Mouse (Mus musculus) CH12.LX (cell line): Measurements from ENCODE around the gene Wipf1.

Experiments
- CTCF ChIP-seq, 2 experiments: IDR thresholded peaks in 1 of 2; conservative IDR thresholded peaks in 1 of 2; 2 replicates each; pipeline ENCODE4 v1.5.1; 2011 to 2012; ENCODE audit warnings: low read depth in 2 of 2, low read length in 2 of 2, improper control_type of control experiment in 1 of 2, inconsistent platforms in 1 of 2, mild to moderate bottlenecking in 1 of 2, moderate library complexity in 1 of 2
- EP300 ChIP-seq: IDR thresholded peaks from 2 replicates; pipeline ENCODE4 v1.6.1; 2011; ENCODE audit warnings: low read length, improper control_type of control experiment
- HCFC1 ChIP-seq: IDR thresholded peaks from 2 replicates; pipeline ENCODE4 v1.6.1; 2012; ENCODE audit warnings: low read depth, mild to moderate bottlenecking, inconsistent platforms, low read length, improper control_type of control experiment
- MAFK ChIP-seq: IDR thresholded peaks from 2 replicates; pipeline ENCODE4 v1.6.1; 2011; ENCODE audit warnings: low read length, improper control_type of control experiment; ENCODE audit not compliant: insufficient replicate concordance
- SIN3A ChIP-seq: IDR thresholded peaks from 2 replicates; pipeline ENCODE4 v1.6.1; 2012; ENCODE audit warnings: low read length, improper control_type of control experiment, inconsistent platforms
- TBP ChIP-seq: conservative IDR thresholded peaks from 2 replicates; pipeline ENCODE4 v1.6.1; 2011; ENCODE audit warnings: low read depth, low read length, improper control_type of control experiment
- ZC3H11A ChIP-seq: IDR thresholded peaks from 2 replicates; pipeline ENCODE4 v1.6.1; 2012; ENCODE audit warnings: low read depth, mild to moderate bottlenecking, inconsistent platforms, low read length, improper control_type of control experiment
- ZKSCAN1 ChIP-seq: IDR thresholded peaks from 2 replicates; pipeline ENCODE4 v1.6.1; 2012; ENCODE audit warnings: low read depth, inconsistent platforms, low read length, improper control_type of control experiment, borderline replicate concordance

- no peak for TF ChIP-seq ZC3H11A
- TF ChIP-seq TBP, result no peak
- TF ChIP-seq MAFK, result no peak
- TF ChIP-seq EP300, result no peak
- no peak for TF ChIP-seq CTCF (conservative IDR thresholded peaks at IDR 0.05 in 1 of 2, IDR thresholded peaks at IDR 0.05 in 1 of 2; ENCODE audit: low read depth in 2 of 2, low read length in 2 of 2)
- no peak for TF ChIP-seq HCFC1
- TF ChIP-seq ZKSCAN1, result no peak
- TF ChIP-seq SIN3A, result no peak
These were observed 89.2 kb downstream of the Wipf1 start for GRCm38 (mm10) chr2:73440319-73440718.
